Mouse (Mus musculus) E14TG2a.4 (cell line): Measurements from ENCODE around the gene Apba2.

Experiments
- CTCF ChIP-seq: conservative IDR thresholded peaks from 2 replicates; pipeline ENCODE4 v1.5.1; 2014; ENCODE audit warnings: low read length
- NANOG ChIP-seq: IDR thresholded peaks from 2 replicates; pipeline ENCODE4 v1.6.1; 2014; ENCODE audit warnings: borderline replicate concordance, low read length, mixed read lengths
- POU5F1 ChIP-seq: IDR thresholded peaks from 2 replicates; pipeline ENCODE4 v1.6.1; 2014; ENCODE audit warnings: low read length, borderline replicate concordance

DNA sequence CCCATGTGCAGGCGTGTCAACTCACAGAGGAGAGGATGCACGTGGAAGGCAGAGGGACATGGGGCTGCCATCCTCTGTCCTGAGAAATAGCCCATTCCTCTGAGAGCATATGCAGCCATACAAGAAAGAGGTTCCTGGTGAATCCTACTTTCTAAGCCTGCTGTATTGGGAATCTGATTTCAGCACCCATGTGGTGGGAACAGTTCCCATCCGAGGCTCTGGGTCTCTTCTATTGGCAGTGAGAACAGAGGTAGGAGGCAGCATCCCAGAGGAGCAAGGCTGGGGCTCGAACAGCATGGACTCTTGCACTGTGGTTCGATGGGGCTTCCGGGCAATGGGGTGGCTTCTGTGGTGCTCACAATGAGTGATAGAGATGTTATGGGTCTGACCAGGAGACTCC, 93.8 kb downstream of the Apba2 start:
- TF ChIP-seq CTCF (no peak), POU5F1 (no peak), NANOG (no peak)
